Mouse (Mus musculus): ENCODE results near the gene Cyp4f39.

DNA sequence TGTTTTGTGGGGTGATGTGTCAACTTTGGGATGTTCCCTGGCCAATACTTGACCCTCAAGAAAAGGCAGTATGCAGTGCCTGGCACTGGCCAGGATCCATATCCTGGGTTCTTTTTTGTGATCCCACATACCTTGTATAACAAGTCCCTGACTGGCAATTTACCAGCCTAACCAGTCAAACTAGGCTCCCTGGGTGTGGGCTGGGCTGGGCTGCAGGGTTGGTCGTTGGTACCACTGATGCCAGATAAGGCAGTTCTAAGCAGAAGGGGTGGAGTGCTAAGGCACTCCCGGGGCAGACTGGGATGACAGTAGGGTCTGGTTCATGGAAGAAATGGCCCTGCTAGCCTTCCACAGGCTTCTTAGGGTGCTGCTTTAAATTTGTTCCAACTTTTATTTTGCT lies 2.5 kb downstream of the Cyp4f39 start:
- TF ChIP-seq CTCF (IDR thresholded peaks at IDR 0.05; ENCODE audit: borderline replicate concordance, control insufficient read depth, extremely low read depth, insufficient read depth, low read length, poor library complexity) (no peak), POLR2A (IDR thresholded peaks at IDR 0.05; ENCODE audit: control insufficient read depth, extremely low read depth, insufficient read depth, low read length, poor library complexity) (no peak)
